Mouse (Mus musculus): ENCODE data around the gene Manba.

Gene Manba

GRCm38 (mm10) chr3:135616730-135617129 is 131.3 kb downstream of the Manba start:
- CTCF ChIA-PET = no interaction called here

Measured in spleen, embryonic (tissue).